Mouse (Mus musculus): Measurements from ENCODE around the gene Ykt6.
"Not testable (repeated sequence)": the region's sequence is repeated elsewhere in the genome, so short reads cannot be mapped to it uniquely, and the experiment has no call there.

Ykt6 gene

DNA sequence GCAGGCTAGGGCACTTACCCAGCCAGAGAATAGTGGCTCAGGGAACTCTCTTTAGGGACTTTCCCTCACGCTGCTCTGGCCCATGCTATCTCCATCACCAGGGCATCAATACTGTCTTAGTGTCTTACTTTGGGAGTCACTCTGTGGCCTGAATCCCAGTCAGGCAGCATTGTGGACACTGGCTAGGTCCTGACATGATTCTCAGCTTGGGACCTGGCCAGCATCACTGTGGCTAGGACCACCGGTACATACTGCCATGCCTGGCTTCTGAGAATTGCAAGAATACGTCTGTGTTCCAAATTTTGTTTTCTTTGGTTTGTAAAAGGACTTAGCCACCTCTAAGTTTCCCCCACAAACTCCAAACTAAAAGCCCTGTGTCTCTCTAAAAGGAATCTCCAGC, 39.4 kb downstream of the Ykt6 start:
- DNase-seq (ENCODE audit: low spot score): no peak

DNA sequence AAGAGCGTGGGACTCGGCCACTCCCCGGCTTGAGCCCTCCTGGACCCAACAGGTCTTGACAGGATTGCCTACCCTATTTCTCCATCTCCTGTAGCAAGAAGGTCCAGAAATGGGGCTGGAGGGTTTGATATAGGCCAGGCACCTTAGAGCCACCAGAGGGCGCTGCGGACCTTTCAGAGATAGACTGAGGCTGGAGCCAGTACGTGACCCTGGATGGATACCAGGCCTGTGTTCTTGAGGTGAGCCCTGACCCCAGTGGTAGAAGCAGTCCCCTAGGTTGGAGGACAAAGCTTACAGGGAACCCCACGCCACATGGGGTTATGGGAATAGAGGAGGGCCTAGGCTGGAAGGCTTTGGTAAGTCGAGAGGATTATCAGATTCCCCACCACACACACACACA, 40.5 kb downstream of the Ykt6 start:
- peak; percentile 82 for DNase-seq (ENCODE audit: low spot score)

DNA sequence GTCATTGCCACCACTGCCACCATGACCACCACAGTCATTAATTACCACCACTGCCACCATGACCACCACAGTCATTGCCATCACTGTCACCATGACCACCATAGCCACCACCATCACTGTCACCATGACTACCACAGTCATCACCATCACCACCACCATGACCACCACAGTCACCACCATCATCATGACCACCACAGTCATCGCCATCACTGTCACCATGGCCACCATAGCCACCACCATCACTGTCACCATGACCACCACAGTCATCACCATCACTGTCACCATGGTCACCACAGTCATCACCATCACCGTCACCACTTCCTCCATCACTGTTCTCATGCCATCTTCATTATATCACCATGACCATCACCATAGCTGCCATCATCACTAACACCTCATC, 43.0 kb downstream of the Ykt6 start:
- no peak for DNase-seq (ENCODE audit: low spot score)

DNA sequence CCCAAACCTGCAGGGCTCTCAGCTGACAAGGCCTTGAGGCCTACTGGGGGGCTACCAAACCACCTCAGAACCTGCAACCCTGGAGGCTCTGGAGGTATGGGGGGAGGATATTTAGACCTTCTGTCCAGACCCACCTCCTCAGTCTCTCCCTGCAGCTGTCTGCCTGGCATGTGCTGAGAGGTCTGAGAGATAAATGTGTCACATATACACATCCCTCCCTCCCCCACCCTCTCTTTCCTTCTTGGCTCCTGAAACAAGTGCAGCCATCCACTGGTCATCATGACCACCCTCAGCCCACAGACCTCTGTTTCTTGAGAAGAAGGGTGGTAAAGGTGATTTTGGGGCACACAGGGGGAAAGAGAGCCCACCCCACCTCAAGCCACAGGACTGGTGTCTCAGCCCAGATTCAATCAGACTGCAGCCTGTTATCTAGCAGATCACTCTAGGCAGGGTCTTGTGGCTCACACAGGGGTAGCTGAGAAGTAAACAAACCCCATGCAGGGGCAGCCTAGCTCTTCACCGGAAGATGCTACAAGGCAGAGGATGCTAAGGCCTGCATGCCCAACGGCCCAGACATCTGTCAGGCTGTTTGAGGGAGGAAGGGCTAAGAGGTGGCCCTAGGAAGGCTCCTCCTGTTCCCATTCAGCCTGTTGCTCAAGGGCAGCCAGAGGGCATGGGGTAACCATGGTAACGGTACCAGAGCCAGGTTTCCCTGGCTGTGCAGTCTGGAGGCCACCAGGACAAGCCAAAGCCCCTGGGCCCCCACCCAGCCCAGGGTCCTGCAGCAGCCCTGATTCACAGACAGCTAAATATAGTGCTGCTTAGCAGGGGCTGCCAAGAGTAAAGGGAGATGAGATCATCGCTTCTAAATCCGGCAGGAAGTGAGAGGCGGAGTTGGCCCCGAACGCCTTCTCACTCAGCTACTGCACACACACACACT, 44.6 kb downstream of the Ykt6 start:
- DNase-seq (ENCODE audit: low spot score): peak; percentile 53

DNA sequence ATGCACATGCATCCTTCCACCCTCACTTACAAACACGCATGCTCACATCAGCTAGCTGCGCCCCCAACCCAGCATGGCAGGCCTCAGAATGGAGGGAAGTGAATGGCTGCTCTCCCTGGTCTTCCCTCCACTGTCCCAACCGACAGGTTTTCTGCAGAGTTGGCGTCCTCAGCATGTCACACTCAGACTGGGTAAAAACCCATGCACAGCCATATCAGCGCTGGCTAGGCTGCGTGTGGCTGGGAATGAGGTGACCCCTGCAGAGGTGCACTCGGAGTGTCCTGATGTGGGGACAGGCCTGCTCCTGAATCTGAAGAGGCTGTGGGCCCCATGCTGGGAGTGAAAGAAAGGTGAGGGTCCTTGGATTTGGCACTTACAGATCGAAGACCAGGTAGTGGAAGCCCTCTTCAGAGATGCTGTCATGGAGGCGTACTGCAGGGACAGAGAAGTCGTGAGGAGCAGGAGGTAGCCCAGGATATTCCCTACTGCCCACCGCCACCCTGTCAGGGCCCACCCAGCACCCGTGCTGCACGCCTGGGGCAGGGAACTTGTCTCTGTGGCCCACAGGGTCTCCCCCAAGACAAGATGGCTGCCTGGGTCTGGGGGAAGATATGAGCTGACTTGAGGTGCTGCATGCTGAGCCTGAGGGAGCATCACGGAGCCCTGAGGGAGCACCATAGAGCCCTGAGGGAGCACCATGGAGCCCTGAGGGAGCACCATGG, 45.6 kb downstream of the Ykt6 start:
- DNase-seq (ENCODE audit: low spot score): no peak

DNA sequence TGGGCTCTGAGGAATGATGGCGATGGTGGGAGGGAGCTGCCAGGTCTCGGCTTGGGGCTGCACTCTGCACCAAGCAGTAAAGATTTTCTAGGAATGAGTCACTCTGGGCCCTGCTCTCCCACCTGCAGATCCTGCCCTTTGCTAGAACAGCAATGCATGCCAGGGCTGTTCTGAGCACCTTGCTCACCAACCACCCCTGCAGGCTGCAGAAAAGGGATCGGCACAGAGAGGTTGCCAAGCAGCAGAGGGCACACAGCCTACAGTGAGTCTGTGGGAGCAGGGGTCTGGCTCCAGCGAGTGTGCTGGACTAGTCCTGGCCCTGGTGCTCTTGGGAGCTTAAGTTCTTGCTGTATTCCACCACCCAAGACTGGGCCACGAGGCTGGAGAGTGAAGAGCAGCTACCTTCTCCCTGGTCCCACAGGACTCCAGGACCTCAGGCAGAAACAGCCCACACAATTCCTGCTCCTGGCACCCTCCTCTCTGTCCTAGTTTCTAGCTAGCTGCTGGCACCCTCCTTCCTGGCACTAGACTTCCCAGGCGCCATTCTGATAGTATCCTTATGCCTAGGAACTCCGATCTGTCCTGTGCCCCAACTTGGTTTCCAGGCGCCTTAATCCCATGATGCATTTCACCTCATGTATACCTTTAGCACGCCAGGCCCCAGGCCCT, 46.6 kb downstream of the Ykt6 start:
- DNase-seq (ENCODE audit: low spot score): no peak

DNA sequence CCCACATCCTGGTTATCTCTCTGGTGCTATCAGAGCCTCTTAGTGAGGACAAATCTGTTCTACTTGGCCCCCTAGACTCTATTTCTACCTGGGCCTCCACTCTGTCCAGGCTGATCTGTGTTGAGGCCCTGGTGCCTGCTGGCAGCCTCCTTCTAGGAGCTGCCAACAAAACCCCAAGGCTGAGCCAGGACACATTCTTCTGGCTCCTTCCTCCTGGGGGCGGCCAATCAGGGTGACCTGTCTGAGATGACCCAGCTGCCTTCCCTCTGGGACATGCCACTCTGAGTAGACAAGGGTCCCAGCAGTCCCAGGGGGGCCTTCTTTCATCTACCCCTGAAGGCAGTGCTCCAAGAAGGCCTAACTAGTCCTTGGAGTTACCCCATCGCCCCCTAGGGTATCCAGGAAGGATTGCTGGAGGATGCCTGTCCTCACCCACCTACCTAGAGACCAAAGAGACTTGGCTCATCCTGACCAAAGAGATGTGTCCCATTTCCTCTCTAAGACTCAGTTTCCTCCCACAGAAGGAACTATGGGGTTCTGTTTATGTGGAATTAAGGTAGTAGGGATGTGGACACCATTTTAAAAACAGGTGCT, 47.6 kb downstream of the Ykt6 start:
- no peak for DNase-seq (ENCODE audit: low spot score)

DNA sequence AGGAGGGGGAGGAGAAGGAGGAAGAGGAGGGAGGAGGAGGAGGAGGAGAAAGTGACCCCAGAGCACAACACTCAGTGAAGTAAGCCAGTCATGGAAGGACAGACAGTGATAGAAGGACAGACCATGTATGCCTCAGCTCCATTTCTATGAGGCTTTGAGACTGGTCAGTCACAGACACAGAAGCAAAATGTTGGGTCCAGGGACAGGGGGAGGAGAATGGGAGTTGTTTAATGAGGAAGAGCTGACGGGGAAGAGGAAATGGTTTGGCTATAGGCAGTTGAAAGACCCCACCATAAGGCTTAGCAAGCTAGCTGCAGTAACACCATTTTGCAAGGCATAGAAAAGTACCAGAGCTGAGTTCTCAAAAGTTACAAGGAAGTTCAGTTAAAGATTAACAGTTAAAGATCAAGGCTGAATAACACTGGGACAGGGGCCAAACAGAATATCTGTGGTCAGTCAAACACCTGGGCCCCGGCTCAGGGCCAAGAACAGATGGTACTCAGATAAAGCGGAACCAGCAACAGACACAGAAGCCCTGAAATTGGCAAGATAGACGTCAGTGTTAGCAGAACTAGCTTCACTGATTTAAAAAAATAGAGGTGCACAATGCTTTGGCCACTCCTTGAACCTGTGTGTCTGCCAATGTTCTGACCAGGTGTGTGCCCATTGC, 50.0 kb downstream of the Ykt6 start:
- DNase-seq (ENCODE audit: low spot score): not testable (repeated sequence)

DNA sequence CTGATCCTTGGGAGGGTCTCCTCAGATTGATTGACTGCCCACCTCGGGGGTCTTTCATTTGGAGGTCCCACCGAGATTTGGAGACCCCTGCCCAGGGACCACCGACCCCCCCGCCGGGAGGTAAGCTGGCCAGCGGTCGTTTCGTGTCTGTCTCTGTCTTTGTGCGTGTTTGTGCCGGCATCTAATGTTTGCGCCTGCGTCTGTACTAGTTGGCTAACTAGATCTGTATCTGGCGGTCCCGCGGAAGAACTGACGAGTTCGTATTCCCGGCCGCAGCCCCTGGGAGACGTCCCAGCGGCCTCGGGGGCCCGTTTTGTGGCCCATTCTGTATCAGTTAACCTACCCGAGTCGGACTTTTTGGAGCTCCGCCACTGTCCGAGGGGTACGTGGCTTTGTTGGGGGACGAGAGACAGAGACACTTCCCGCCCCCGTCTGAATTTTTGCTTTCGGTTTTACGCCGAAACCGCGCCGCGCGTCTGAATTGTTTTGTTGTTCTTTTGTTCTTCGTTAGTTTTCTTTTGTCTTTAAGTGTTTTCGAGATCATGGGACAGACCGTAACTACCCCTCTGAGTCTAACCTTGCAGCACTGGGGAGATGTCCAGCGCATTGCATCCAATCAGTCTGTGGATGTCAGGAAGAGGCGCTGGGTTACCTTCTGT, 51.0 kb downstream of the Ykt6 start:
- not testable (repeated sequence) for DNase-seq (ENCODE audit: low spot score)

DNA sequence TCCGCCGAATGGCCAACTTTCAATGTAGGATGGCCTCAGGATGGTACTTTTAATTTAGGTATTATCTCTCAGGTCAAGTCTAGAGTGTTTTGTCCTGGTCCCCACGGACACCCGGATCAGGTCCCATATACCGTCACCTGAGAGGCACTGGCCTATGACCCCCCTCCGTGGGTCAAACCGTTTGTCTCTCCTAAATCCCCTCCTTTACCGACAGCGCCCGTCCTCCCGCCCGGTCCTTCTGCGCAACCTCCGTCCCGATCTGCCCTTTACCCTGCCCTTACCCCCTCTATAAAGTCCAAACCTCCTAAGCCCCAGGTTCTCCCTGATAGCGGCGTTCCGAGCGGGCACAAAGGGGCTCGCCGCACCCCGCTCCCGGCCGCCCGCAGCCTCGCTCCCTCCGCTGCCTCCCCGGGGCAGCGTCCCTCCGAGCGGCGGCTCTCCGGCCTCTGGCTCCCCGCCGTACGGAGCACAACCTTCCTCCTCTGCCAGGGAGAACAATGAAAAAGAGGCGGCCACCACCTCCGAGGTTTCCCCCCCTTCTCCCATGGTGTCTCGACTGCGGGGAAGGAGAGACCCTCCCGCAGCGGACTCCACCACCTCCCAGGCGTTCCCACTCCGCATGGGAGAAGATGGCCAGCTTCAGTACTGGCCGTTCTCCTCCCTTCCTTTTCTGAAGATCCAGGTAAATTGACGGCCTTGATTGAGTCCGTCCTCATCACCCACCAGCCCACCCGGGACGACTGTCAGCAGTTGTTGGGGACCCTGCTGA, 51.7 kb downstream of the Ykt6 start:
- DNase-seq (ENCODE audit: low spot score): not testable (repeated sequence)

DNA sequence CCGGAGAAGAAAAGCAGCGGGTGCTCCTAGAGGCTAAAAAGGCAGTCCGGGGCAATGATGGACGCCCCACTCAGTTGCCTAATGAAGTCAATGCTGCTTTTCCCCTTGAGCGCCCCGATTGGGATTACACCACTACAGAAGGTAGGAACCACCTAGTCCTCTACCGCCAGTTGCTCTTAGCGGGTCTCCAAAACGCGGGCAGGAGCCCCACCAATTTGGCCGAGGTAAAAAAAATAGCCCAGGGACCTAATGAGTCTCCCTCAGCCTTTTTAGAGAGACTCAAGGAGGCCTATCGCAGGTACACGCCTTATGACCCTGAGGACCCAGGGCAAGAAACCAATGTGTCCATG, 52.3 kb downstream of the Ykt6 start:
- not testable (repeated sequence) for DNase-seq (ENCODE audit: low spot score)

DNA sequence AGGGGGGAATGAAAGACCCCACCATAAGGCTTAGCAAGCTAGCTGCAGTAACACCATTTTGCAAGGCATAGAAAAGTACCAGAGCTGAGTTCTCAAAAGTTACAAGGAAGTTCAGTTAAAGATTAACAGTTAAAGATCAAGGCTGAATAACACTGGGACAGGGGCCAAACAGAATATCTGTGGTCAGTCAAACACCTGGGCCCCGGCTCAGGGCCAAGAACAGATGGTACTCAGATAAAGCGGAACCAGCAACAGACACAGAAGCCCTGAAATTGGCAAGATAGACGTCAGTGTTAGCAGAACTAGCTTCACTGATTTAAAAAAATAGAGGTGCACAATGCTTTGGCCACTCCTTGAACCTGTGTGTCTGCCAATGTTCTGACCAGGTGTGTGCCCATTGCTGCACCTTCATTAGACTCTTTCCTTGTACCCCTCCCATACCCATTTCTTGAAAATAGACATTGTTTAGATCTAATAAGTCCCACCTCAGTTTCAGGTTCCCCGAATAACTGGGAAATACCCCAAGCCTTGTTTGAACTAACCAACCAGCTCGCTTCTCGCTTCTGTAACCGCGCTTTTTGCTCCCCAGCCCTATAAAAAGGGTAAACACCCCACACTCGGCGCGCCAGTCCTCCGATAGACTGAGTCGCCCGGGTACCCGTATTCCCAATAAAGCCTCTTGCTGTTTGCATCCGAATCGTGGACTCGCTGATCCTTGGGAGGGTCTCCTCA, 55.4 kb downstream of the Ykt6 start:
- not testable (repeated sequence) for DNase-seq (ENCODE audit: low spot score)

DNA sequence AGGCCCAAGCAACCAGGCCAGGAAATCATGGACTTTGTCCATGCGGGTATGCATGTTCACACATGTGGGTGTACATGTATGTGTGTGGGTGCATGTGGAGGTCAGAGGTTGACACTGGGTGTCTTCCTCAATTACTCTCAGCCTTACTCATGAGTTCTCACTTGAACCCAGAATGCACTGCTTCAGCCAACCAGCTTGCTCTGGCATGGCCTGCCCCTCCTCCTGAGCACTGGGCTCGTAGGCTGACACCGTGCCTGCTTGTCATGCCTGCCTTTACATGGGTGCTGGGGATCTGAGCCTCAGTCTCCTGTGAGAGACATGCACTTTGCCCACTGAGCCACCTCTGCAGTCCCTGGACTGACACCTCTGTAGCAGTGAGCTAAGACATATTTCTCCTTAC, 56.4 kb downstream of the Ykt6 start:
- DNase-seq (ENCODE audit: low spot score): no peak

DNA sequence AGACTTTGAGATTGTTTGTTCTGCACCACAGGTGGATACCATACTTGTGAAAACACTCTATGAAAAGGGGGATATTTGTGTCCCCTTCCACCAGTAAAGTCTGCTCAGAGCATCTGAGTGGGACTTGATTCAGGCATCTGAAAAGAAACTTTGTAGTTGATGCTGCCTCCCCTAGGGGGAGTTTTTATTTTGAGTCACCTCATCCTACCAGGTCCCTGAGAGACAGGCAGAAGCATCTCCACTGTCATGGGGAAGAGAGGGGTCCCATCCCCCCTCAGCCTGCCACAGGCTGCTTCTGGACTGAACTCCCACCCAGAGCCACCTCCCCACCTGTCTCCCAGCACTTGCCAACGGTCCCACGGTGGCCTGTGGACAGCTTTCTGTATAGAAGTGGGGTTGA, 57.9 kb downstream of the Ykt6 start:
- DNase-seq (ENCODE audit: low spot score): no peak

DNA sequence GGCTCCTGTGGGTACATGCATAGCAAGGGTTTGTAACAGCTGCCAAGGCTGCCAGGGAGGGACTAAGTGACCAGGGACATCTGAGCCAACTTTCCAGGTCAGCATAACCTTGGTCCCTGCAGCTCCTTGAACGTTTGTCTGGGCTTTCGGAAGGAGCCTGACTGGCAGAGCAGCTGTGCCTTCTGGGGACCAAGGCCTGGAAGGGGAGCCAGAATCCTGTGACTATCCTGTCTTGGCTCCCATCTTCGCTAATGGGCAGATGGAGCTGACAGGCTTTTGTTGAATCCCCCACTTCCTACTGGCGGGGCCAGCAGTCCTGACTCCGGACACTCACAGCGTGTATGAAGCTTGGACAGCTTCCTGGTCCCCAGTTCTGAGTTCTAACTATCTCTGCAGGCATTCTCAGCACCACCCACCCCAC, 59.5 kb downstream of the Ykt6 start:
- DNase-seq (ENCODE audit: low spot score): no peak

DNA sequence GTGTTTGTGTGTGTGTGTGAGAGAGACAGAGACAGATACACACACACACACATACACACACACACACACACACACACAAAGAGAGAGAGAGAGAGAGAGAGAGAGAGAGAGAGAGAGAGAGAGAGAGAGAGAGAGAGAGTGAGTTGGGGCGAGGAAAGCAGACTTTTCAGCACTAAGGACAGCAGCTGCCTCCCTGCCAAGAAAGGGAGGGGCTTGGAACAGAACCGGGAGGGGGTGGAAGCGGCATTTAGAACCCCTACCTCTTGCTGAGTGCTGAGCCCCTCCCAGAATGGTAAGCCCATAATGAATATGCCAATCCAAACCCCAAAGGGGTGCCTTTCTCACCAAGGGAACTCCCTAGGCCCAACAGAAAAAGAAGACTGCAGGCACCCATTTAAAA, 60.9 kb downstream of the Ykt6 start:
- DNase-seq (ENCODE audit: low spot score): peak; percentile 33

DNA sequence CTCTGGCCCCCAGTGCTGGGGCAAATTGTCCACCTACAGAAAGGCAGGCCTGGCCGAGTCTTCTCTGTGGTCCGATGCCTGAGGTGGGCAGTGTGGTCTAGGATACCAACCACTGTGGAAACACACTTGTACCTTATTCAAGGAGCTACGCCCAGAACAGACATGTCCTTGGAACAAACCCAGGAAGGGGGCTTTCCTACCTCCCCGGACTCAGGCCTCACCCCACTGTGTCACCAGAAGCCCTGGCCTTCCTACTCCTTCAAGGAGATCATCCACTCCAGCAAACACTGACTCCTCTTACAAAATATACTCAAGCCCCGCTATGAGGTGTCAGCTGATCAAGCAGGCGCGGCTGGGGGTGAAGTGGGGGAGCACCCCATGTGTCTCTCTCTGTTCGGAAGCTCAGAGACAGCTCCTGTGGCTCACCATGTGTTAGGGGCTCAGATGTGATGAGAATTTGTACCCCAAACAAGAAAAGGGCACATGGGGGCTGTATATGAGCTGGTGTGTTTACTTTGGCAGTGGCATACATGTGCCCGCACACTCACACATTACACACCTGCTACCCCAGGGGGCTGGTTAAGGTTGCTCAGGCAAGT, 61.4 kb downstream of the Ykt6 start:
- no peak for DNase-seq (ENCODE audit: low spot score)

Data from ovary, postnatal 36 days (tissue).